Comparison of ENCODE assay signal across 21 mouse cellular contexts in genomic region chr4:141056970-141057369, GRCm38 (mm10). TPM values are rescaled to one million over a fixed set of nuclear protein-coding genes. Genes with fewer than 3 reads are reported as not detected.
"Had no signal": no experiment of that assay in that cellular context is flagged by ENCODE, and none has a peak within 500 bp of the region (broad histone marks: within the 10 kb centered on the region; RNA-seq: fewer than 3 reads in every experiment).

No protein-coding gene starts in this region.

- H3K4me2 ChIP-seq: limb, embryonic 13.5 days; liver, embryonic 11.5 days; lung, embryonic 14.5 days; neural tube, embryonic 15.5 days had no signal

- H3K9me3 ChIP-seq: limb, embryonic 13.5 days; midbrain, embryonic 10.5 days; neural tube, embryonic 15.5 days had no signal

- DNase-seq: kidney, adult 11 months; kidney, postnatal 14 days; layer of hippocampus, adult 9-11 months; layer of hippocampus, postnatal 36 days; left cerebral cortex, postnatal 4 days; lung, embryonic 14.5 days; midbrain, embryonic 14.5 days; right cerebral cortex, adult 18-20 months; right cerebral cortex, postnatal 25 days; thymus, adult 18-20 months; thymus, postnatal 14 days had no signal

- H3K9ac ChIP-seq: limb, embryonic 13.5 days; lung, embryonic 14.5 days; neural tube, embryonic 15.5 days had no signal

- H3K27me3 ChIP-seq: limb, embryonic 13.5 days; neural tube, embryonic 15.5 days had no signal

- H3K27ac ChIP-seq: limb, embryonic 13.5 days; neural tube, embryonic 15.5 days had no signal

- H3K4me3 ChIP-seq: limb, embryonic 13.5 days; midbrain, embryonic 10.5 days; myocyte; neural tube, embryonic 15.5 days had no signal

RNA-seq across cellular contexts. Expression of gene Spata21, which starts 31.2 kb away (rescaled TPM):
- total RNA-seq: layer of hippocampus, postnatal 36 days had no signal
- polyA plus RNA-seq: large intestine, adult 2 months; liver, embryonic 11.5 days; liver, embryonic 16.5 days; midbrain, embryonic 14.5 days; myocyte; neural tube, embryonic 11.5 days; small intestine, adult 2 months; urinary bladder, adult 2 months had no signal
